Mouse (Mus musculus) lung, postnatal 0 days (tissue): Measurements from ENCODE around the gene Ddah1. TPM values are rescaled to one million over a fixed set of nuclear protein-coding genes. Genes with fewer than 3 reads are reported as not detected.

Experiments used
- ATAC-seq: fragments of 200-750 bp; cut with Nextera tagmentation; 2 replicates; pipeline ENCODE4 v1.8.0; 2017; ENCODE audit warnings: moderate library complexity
- DNase-seq: peaks from one replicate; pipeline ENCODE4 v3.0.0-alpha.2; 2016; ENCODE audit warnings: low spot score
- H3K27ac ChIP-seq: fragments of 300-500 bp; sonication (generic); 2 replicates; pipeline ENCODE4 v1.5.1; 2014; ENCODE audit warnings: antibody characterized with exemption, mild to moderate bottlenecking, low read length, mixed read lengths
- H3K27me3 ChIP-seq: fragments of 300-500 bp; sonication (generic); replicated peaks from 2 replicates; pipeline ENCODE4 v1.6.1; 2014; ENCODE audit warnings: low read length, mixed read lengths; ENCODE audit not compliant: insufficient read depth
- H3K36me3 ChIP-seq: fragments of 300-500 bp; sonication (generic); 2 replicates; pipeline ENCODE4 v1.6.1; 2014; ENCODE audit warnings: low read length, mixed read lengths; ENCODE audit not compliant: insufficient read depth
- H3K4me1 ChIP-seq: fragments of 300-500 bp; sonication (generic); 2 replicates; pipeline ENCODE4 v1.6.1; 2014; ENCODE audit warnings: antibody characterized with exemption, low read depth, low read length, mixed read lengths; ENCODE audit not compliant: insufficient read depth
- H3K4me2 ChIP-seq: fragments of 300-500 bp; sonication (generic); replicated peaks from 2 replicates; pipeline ENCODE4 v1.6.1; 2014; ENCODE audit warnings: low read depth, mild to moderate bottlenecking, low read length, moderate library complexity, mixed read lengths
- H3K4me3 ChIP-seq: fragments of 300-500 bp; sonication (generic); 2 replicates; pipeline ENCODE4 v1.5.1; 2014; ENCODE audit warnings: low read depth, low read length
- H3K9ac ChIP-seq: fragments of 300-500 bp; sonication (generic); replicated peaks from 2 replicates; pipeline ENCODE4 v1.6.1; 2014; ENCODE audit warnings: low read depth, mild to moderate bottlenecking
- H3K9me3 ChIP-seq: fragments of 300-500 bp; sonication (generic); 2 replicates; pipeline ENCODE4 v1.6.1; 2016; ENCODE audit warnings: low read length, mixed read lengths
- CTCF ChIP-seq: IDR thresholded peaks from 2 replicates; pipeline ENCODE4 v1.5.1; 2016; ENCODE audit warnings: antibody characterized with exemption, mild to moderate bottlenecking
- EP300 ChIP-seq: IDR thresholded peaks from 2 replicates; pipeline ENCODE4 v1.6.1; 2016; ENCODE audit warnings: antibody characterized with exemption, mild to moderate bottlenecking, control low read depth
- WGBS: fragments of 180-500 bp; shearing (Covaris S2); extraction: QIAGEN DNeasy Blood & Tissue Kit; methylation state at CpG from one replicate; pipeline ENCODE4 v1.1.7; 2014; 5-methylcytosine and 5-hydroxymethylcytosine counted together
- polyA plus RNA-seq: library from polyadenylated mRNA; unstranded; fragments of >200 nt; fragmentation: Nextera tagmentation; extraction: Ambion mirVana; gene quantifications from 2 replicates; pipeline ENCODE4 v1.2.1, GENCODE M21; 2015

Gene Ddah1
- polyA plus RNA-seq, 1 experiment from 2014 or later = 20.2 TPM

- DNase-seq (no peak), ATAC-seq (no peak)
- Histone ChIP-seq H3K4me3 (no peak overlapping the region), H3K9ac (no peak overlapping the region), H3K4me1 (no peaks in the 10 kb centered on the region), H3K27ac (no peak overlapping the region), H3K36me3 (no peaks in the 10 kb centered on the region), H3K27me3 (no peaks in the 10 kb centered on the region), H3K4me2 (no peak overlapping the region), H3K9me3 (no peaks in the 10 kb centered on the region)
- 89% methylated on average over 4 of the region's 4 CpGs for WGBS
- no peak for TF ChIP-seq CTCF
- no peak for TF ChIP-seq EP300
These were observed 95.2 kb downstream of the Ddah1 start for GRCm38 (mm10) chr3:145853713-145854112.

- no peak overlapping the region for H3K4me3 ChIP-seq
- DNase-seq = no peak
- H3K9me3 ChIP-seq = no peaks in the 10 kb centered on the region
- H3K4me1 ChIP-seq = no peaks in the 10 kb centered on the region
- H3K27ac ChIP-seq = no peak overlapping the region
- no peaks in the 10 kb centered on the region for H3K36me3 ChIP-seq
- H3K4me2 ChIP-seq = no peak overlapping the region
- 80% methylated on average over 5 of the region's 5 CpGs for WGBS
- no peaks in the 10 kb centered on the region for H3K27me3 ChIP-seq
- no peak overlapping the region for H3K9ac ChIP-seq
- no peak for TF ChIP-seq EP300
- no peak for TF ChIP-seq CTCF
- no peak for ATAC-seq
These were observed 96.0 kb downstream of the Ddah1 start for GRCm38 (mm10) chr3:145854427-145854826.

- DNase-seq (no peak), ATAC-seq (no peak)
- H3K27ac ChIP-seq = no peak overlapping the region
- WGBS = 83% methylated on average over 6 of the region's 6 CpGs
- no peaks in the 10 kb centered on the region for H3K27me3 ChIP-seq
- no peaks in the 10 kb centered on the region for H3K9me3 ChIP-seq
- H3K4me1 ChIP-seq = no peaks in the 10 kb centered on the region
- H3K9ac ChIP-seq = no peak overlapping the region
- no peak overlapping the region for H3K4me2 ChIP-seq
- no peaks in the 10 kb centered on the region for H3K36me3 ChIP-seq
- no peak overlapping the region for H3K4me3 ChIP-seq
- TF ChIP-seq CTCF (no peak), EP300 (no peak)
These were observed 96.8 kb downstream of the Ddah1 start for GRCm38 (mm10) chr3:145855299-145855698.

GRCm38 (mm10) chr3:145858388-145858787 lies 99.9 kb downstream of the Ddah1 start:
- TF ChIP-seq EP300 (no peak), CTCF (peak; percentile 42)
- H3K27ac ChIP-seq = no peak overlapping the region
- no peaks in the 10 kb centered on the region for H3K27me3 ChIP-seq
- H3K9ac ChIP-seq = no peak overlapping the region
- 90% methylated on average over 5 of the region's 5 CpGs for WGBS
- no peak for ATAC-seq
- no peaks in the 10 kb centered on the region for H3K36me3 ChIP-seq
- H3K4me3 ChIP-seq = no peak overlapping the region
- H3K4me1 ChIP-seq = no peaks in the 10 kb centered on the region
- no peak overlapping the region for H3K4me2 ChIP-seq
- no peaks in the 10 kb centered on the region for H3K9me3 ChIP-seq
- no peak for DNase-seq

GRCm38 (mm10) chr3:145862521-145862920 lies 104.0 kb downstream of the Ddah1 start:
- Histone ChIP-seq H3K9ac (no peak overlapping the region), H3K27me3 (no peaks in the 10 kb centered on the region), H3K9me3 (no peaks in the 10 kb centered on the region), H3K4me1 (no peaks in the 10 kb centered on the region), H3K4me3 (no peak overlapping the region), H3K36me3 (no peaks in the 10 kb centered on the region), H3K4me2 (no peak overlapping the region), H3K27ac (no peak overlapping the region)
- TF ChIP-seq CTCF = no peak
- no peak for TF ChIP-seq EP300
- DNase-seq (no peak), ATAC-seq (no peak)
- 73% methylated on average over 4 of the region's 4 CpGs for WGBS

GRCm38 (mm10) chr3:145864033-145864712 lies 105.7 kb downstream of the Ddah1 start:
- no peak overlapping the region for H3K4me2 ChIP-seq
- H3K27me3 ChIP-seq = no peaks in the 10 kb centered on the region
- H3K36me3 ChIP-seq = no peaks in the 10 kb centered on the region
- no peaks in the 10 kb centered on the region for H3K9me3 ChIP-seq
- ATAC-seq (no peak; the same call in 1 of the 2 replicates), DNase-seq (no peak)
- no peak overlapping the region for H3K27ac ChIP-seq
- H3K9ac ChIP-seq = no peak overlapping the region
- TF ChIP-seq CTCF (no peak), EP300 (no peak)
- no peaks in the 10 kb centered on the region for H3K4me1 ChIP-seq
- WGBS = 53% methylated on average over 8 of the region's 8 CpGs
- H3K4me3 ChIP-seq = no peak overlapping the region
